Mouse (Mus musculus): ENCODE measurements around the gene Cadm4.
"Not testable (repeated sequence)": the region's sequence is repeated elsewhere in the genome, so short reads cannot be mapped to it uniquely, and the experiment has no call there.

Gene Cadm4

GRCm38 (mm10) chr7:24467886-24468285, 13.9 kb upstream of the Cadm4 start:
- peak; percentile 76 for DNase-seq (ENCODE audit: low read depth, low spot score)

GRCm38 (mm10) chr7:24469126-24469525, 12.7 kb upstream of the Cadm4 start:
- DNase-seq (ENCODE audit: low read depth, low spot score): peak; percentile 46

- no peak for DNase-seq (ENCODE audit: low read depth, low spot score)
These were observed 11.5 kb upstream of the Cadm4 start for GRCm38 (mm10) chr7:24470356-24470755.

GRCm38 (mm10) chr7:24472442-24472841, 9.4 kb upstream of the Cadm4 start:
- no peak for DNase-seq (ENCODE audit: low read depth, low spot score)

GRCm38 (mm10) chr7:24472937-24473336, 8.9 kb upstream of the Cadm4 start:
- DNase-seq (ENCODE audit: low read depth, low spot score): peak; percentile 52

- DNase-seq (ENCODE audit: low read depth, low spot score): peak; percentile 70
These were observed 7.8 kb upstream of the Cadm4 start for GRCm38 (mm10) chr7:24473913-24474529.

- DNase-seq (ENCODE audit: low read depth, low spot score): no peak
These were observed 6.9 kb upstream of the Cadm4 start for GRCm38 (mm10) chr7:24474811-24475506.

GRCm38 (mm10) chr7:24476338-24476737, 5.5 kb upstream of the Cadm4 start:
- DNase-seq (ENCODE audit: low read depth, low spot score): no peak

- DNase-seq (ENCODE audit: low read depth, low spot score): no peak
These were observed 5.0 kb upstream of the Cadm4 start for GRCm38 (mm10) chr7:24476856-24477255.

- DNase-seq (ENCODE audit: low read depth, low spot score): no peak
These were observed 2.9 kb upstream of the Cadm4 start for GRCm38 (mm10) chr7:24478911-24479310.

GRCm38 (mm10) chr7:24479685-24480084, 2.1 kb upstream of the Cadm4 start:
- no peak for DNase-seq (ENCODE audit: low read depth, low spot score)

GRCm38 (mm10) chr7:24480121-24480941, 1.5 kb upstream of the Cadm4 start:
- DNase-seq (ENCODE audit: low read depth, low spot score): no peak

GRCm38 (mm10) chr7:24480986-24481473, 793 bp upstream of the Cadm4 start:
- DNase-seq (ENCODE audit: low read depth, low spot score): no peak

- no peak for DNase-seq (ENCODE audit: low read depth, low spot score)
These were observed 591 bp downstream of the Cadm4 start for GRCm38 (mm10) chr7:24482208-24483020.

GRCm38 (mm10) chr7:24483291-24483690, 1.5 kb downstream of the Cadm4 start:
- DNase-seq (ENCODE audit: low read depth, low spot score): not testable (repeated sequence)

- DNase-seq (ENCODE audit: low read depth, low spot score): no peak
These were observed 3.7 kb downstream of the Cadm4 start for GRCm38 (mm10) chr7:24485481-24485880.

- no peak for DNase-seq (ENCODE audit: low read depth, low spot score)
These were observed 4.9 kb downstream of the Cadm4 start for GRCm38 (mm10) chr7:24486654-24487130.

- DNase-seq (ENCODE audit: low read depth, low spot score): no peak
These were observed 5.6 kb downstream of the Cadm4 start for GRCm38 (mm10) chr7:24487403-24487802.

- no peak for DNase-seq (ENCODE audit: low read depth, low spot score)
These were observed 6.5 kb downstream of the Cadm4 start for GRCm38 (mm10) chr7:24488303-24488702.

- DNase-seq (ENCODE audit: low read depth, low spot score): no peak
These were observed 18.2 kb downstream of the Cadm4 start for GRCm38 (mm10) chr7:24499856-24500577.

GRCm38 (mm10) chr7:24500929-24501328, 19.1 kb downstream of the Cadm4 start:
- DNase-seq (ENCODE audit: low read depth, low spot score): peak; percentile 47

All from CD4-positive helper T cell, adult 2 months (primary cell).